Mouse (Mus musculus) testis, adult 2 months (tissue): ENCODE results near the gene Heyl. TPM values are rescaled to one million over a fixed set of nuclear protein-coding genes. Genes with fewer than 3 reads are reported as not detected.

Experiments used
- H3K27ac ChIP-seq: fragments of 200-500 bp; 2 replicates; pipeline ENCODE4 v1.5.1; 2012; ENCODE audit warnings: low read depth, low read length; ENCODE audit not compliant: control insufficient read depth, insufficient read depth
- H3K27me3 ChIP-seq: fragments of 200-500 bp; 2 replicates; pipeline ENCODE4 v1.6.1; 2012; ENCODE audit warnings: mild to moderate bottlenecking, low read length, moderate library complexity; ENCODE audit not compliant: control insufficient read depth, insufficient read depth
- H3K36me3 ChIP-seq: fragments of 200-500 bp; 2 replicates; pipeline ENCODE4 v1.6.1; 2012; ENCODE audit warnings: mild to moderate bottlenecking, low read length; ENCODE audit not compliant: control insufficient read depth, insufficient read depth
- H3K4me1 ChIP-seq: fragments of 200-500 bp; 2 replicates; pipeline ENCODE4 v1.6.1; 2012; ENCODE audit warnings: low read length; ENCODE audit not compliant: control insufficient read depth, insufficient read depth
- H3K4me3 ChIP-seq: fragments of 200-500 bp; 2 replicates; pipeline ENCODE4 v1.5.1; 2012; ENCODE audit warnings: low read depth, mild to moderate bottlenecking, low read length, moderate library complexity, mixed read lengths; ENCODE audit not compliant: control insufficient read depth
- CTCF ChIP-seq: fragments of 200-500 bp; IDR thresholded peaks from 2 replicates; pipeline ENCODE4 v1.5.1; 2012; ENCODE audit warnings: low read depth, mild to moderate bottlenecking, inconsistent platforms, low read length, moderate library complexity; ENCODE audit not compliant: control insufficient read depth, insufficient read depth, insufficient replicate concordance
- POLR2A ChIP-seq: fragments of 200-500 bp; IDR thresholded peaks from 2 replicates; pipeline ENCODE4 v1.6.1; 2012; ENCODE audit warnings: low read depth, mild to moderate bottlenecking, inconsistent platforms, low read length, moderate library complexity; ENCODE audit not compliant: control insufficient read depth
- polyA plus RNA-seq: library from polyadenylated mRNA; depleted of rRNA; stranded (reverse); fragments of >200 nt; gene quantifications from 2 replicates; pipeline ENCODE4 v1.2.3, GENCODE M21; 2012

Heyl gene
- polyA plus RNA-seq, 1 experiment: 0.88 TPM

GRCm38 (mm10) chr4:123246651-123247050 lies 13.3 kb downstream of the Heyl start:
- no peak for TF ChIP-seq CTCF
- TF ChIP-seq POLR2A: no peak
- Histone ChIP-seq H3K4me1 (no peaks in the 10 kb centered on the region; the same call in 1 of the 2 replicates), H3K27ac (no peak overlapping the region), H3K27me3 (no peaks in the 10 kb centered on the region), H3K36me3 (no peaks in the 10 kb centered on the region), H3K4me3 (no peak overlapping the region)

DNA sequence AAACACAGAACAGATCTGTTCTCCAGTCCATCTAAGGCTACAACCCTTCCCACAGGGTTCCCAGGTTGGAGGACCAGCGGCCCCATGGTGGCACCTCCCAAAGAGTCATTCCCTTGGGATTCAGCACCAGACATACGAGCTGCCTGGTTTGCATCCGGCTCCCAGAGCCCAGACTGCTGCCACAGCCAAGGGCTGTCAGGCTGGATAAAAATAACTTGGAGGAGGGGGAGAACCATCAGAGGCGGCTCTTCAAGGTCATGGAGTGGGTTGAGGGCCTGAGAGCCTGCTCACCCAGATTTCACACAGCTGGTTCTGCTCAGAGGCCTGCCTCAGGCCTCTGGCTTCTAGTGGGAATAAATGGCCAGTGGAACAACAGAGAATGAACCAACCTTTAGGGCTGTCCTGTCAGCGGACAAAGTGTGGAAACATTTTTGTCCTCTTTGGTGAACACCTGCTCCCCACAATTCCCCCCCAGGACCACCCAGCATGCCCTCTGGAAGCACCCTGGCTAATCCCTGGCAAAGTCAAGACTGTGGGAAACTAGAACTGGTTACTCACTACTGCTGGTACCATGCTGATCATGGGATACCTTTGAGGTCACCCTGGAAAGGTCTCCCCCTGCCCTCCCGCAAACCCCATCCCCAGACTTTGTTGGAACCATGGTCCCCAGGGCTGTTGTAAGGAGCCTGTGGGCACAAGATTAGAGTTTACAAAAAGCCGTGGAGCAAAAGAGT lies 14.0 kb downstream of the Heyl start:
- Histone ChIP-seq H3K27ac (no peak overlapping the region), H3K36me3 (no peaks in the 10 kb centered on the region), H3K4me1 (no peaks in the 10 kb centered on the region; the same call in 1 of the 2 replicates), H3K27me3 (no peaks in the 10 kb centered on the region), H3K4me3 (no peak overlapping the region)
- no peak for TF ChIP-seq CTCF
- no peak for TF ChIP-seq POLR2A

GRCm38 (mm10) chr4:123248971-123249567 lies 15.7 kb downstream of the Heyl start:
- H3K36me3 ChIP-seq: no peaks in the 10 kb centered on the region
- H3K4me3 ChIP-seq: no peak overlapping the region
- H3K4me1 ChIP-seq: no peaks in the 10 kb centered on the region; the same call in 1 of the 2 replicates
- TF ChIP-seq POLR2A (no peak), CTCF (no peak)
- no peaks in the 10 kb centered on the region for H3K27me3 ChIP-seq
- H3K27ac ChIP-seq: no peak overlapping the region

- Histone ChIP-seq H3K36me3 (no peaks in the 10 kb centered on the region), H3K4me1 (no peaks in the 10 kb centered on the region; the same call in 1 of the 2 replicates)
These were observed 18.9 kb downstream of the Heyl start for GRCm38 (mm10) chr4:123252214-123252613.

DNA sequence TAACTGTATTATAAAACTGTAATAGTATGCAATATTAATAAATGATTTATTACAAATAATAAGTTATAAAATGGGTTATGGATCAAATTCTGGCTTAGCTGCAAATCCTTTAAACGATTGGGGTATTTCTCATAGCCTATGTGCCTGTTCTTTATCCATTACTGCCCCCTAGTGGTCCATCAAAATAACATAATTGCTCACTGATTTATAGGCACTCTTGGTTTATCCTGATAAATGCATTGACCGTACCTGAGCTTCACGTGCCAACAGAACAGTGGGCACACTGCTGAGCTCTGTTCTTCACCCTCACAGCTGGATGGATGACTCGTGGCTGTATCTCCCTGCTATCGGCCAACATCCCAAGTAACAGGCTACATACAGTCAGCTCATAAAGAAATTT lies 21.3 kb downstream of the Heyl start:
- Histone ChIP-seq H3K36me3 (no peaks in the 10 kb centered on the region), H3K27me3 (no peaks in the 10 kb centered on the region), H3K4me1 (no peaks in the 10 kb centered on the region), H3K4me3 (no peak overlapping the region), H3K27ac (no peak overlapping the region)
- no peak for TF ChIP-seq POLR2A
- no peak; the same call in 1 of the 2 replicates for TF ChIP-seq CTCF

More at GRCm38 (mm10) chr4:123252214-123252613, 18.9 kb downstream of the Heyl start:
- Histone ChIP-seq H3K4me3 (no peak overlapping the region), H3K27me3 (no peaks in the 10 kb centered on the region), H3K27ac (no peak overlapping the region)
- no peak for TF ChIP-seq POLR2A
- TF ChIP-seq CTCF: no peak

GRCm38 (mm10) chr4:123260071-123260746 lies 26.9 kb downstream of the Heyl start:
- no peaks in the 10 kb centered on the region for H3K4me1 ChIP-seq
- H3K36me3 ChIP-seq: no peaks in the 10 kb centered on the region
- H3K4me3 ChIP-seq: no peak overlapping the region
- no peak overlapping the region for H3K27ac ChIP-seq
- no peaks in the 10 kb centered on the region for H3K27me3 ChIP-seq
- TF ChIP-seq POLR2A (no peak), CTCF (no peak)

GRCm38 (mm10) chr4:123261721-123262401 lies 28.5 kb downstream of the Heyl start, which contains the start of gene Pabpc4:
Pabpc4 (plus strand) TSS chr4:123262351.
- H3K4me1 ChIP-seq: no peaks in the 10 kb centered on the region
- H3K27me3 ChIP-seq: no peaks in the 10 kb centered on the region
- H3K4me3 ChIP-seq: no peak within 1 kb of the TSS
- H3K27ac ChIP-seq: no peak within 1 kb of the TSS
- H3K36me3 ChIP-seq: no peaks in the 10 kb centered on the region
- no peak for TF ChIP-seq POLR2A
- no peak for TF ChIP-seq CTCF
